Mouse (Mus musculus) liver, postnatal 0 days (tissue): ENCODE data around the gene Shank3. TPM values are rescaled to one million over a fixed set of nuclear protein-coding genes. Genes with fewer than 3 reads are reported as not detected.

Source experiments
- ATAC-seq: fragments of 200-750 bp; cut with Nextera tagmentation; 2 replicates; pipeline ENCODE4 v1.8.0; 2017; ENCODE audit warnings: mild to moderate bottlenecking, moderate library complexity
- DNase-seq: peaks from one replicate; pipeline ENCODE4 v3.0.0-alpha.2; 2016
- H3K27ac ChIP-seq: fragments of 300-500 bp; sonication (generic); 2 replicates; pipeline ENCODE4 v1.5.1; 2014; ENCODE audit warnings: antibody characterized with exemption, moderate library complexity, mild to moderate bottlenecking, low read depth
- H3K27me3 ChIP-seq: fragments of 300-500 bp; sonication (generic); 2 replicates; pipeline ENCODE4 v1.6.1; 2014; ENCODE audit warnings: low read length, control low read depth, mixed read lengths; ENCODE audit not compliant: insufficient read depth
- H3K36me3 ChIP-seq: fragments of 300-500 bp; sonication (generic); replicated peaks from 2 replicates; pipeline ENCODE4 v1.6.1; 2014; ENCODE audit warnings: mild to moderate bottlenecking, control low read depth, low read length, moderate library complexity, mixed read lengths; ENCODE audit not compliant: insufficient read depth
- H3K4me1 ChIP-seq: fragments of 300-500 bp; sonication (generic); 2 replicates; pipeline ENCODE4 v1.6.1; 2014; ENCODE audit warnings: antibody characterized with exemption, mild to moderate bottlenecking, control low read depth; ENCODE audit not compliant: insufficient read depth
- H3K4me2 ChIP-seq: fragments of 300-500 bp; sonication (generic); 2 replicates; pipeline ENCODE4 v1.6.1; 2014; ENCODE audit warnings: low read depth, mild to moderate bottlenecking, low read length, moderate library complexity, mixed read lengths
- H3K4me3 ChIP-seq: fragments of 300-500 bp; sonication (generic); 2 replicates; pipeline ENCODE4 v1.5.1; 2014; ENCODE audit warnings: low read depth, low read length
- H3K9ac ChIP-seq: fragments of 300-500 bp; sonication (generic); replicated peaks from 2 replicates; pipeline ENCODE4 v1.6.1; 2014; ENCODE audit warnings: mild to moderate bottlenecking, moderate library complexity
- H3K9me3 ChIP-seq: fragments of 300-500 bp; sonication (generic); 2 replicates; pipeline ENCODE4 v1.6.1; 2016; ENCODE audit warnings: mild to moderate bottlenecking, control low read depth, low read length, mixed read lengths
- CTCF ChIP-seq: sonication (generic); IDR thresholded peaks from 2 replicates; pipeline ENCODE4 v1.5.1; 2016; ENCODE audit warnings: antibody characterized with exemption, low read depth
- EP300 ChIP-seq: IDR thresholded peaks from 2 replicates; pipeline ENCODE4 v1.6.1; 2016; ENCODE audit warnings: antibody characterized with exemption, low read depth, mild to moderate bottlenecking
- WGBS: fragments of 180-500 bp; shearing (Covaris S2); extraction: QIAGEN DNeasy Blood & Tissue Kit; methylation state at CpG from one replicate; pipeline ENCODE4 v1.1.7; 2014; ENCODE audit not compliant: insufficient replicate concordance; 5-methylcytosine and 5-hydroxymethylcytosine counted together
- polyA plus RNA-seq: library from polyadenylated mRNA; unstranded; fragments of >200 nt; fragmentation: Nextera tagmentation; extraction: Ambion mirVana; gene quantifications from 2 replicates; pipeline ENCODE4 v1.2.1, GENCODE M21; 2015

The Shank3 gene
- polyA plus RNA-seq, 1 experiment from 2014 or later = 0.81 TPM

- TF ChIP-seq EP300 (no peak), CTCF (no peak)
- DNase-seq (no peak), ATAC-seq (no peak)
- WGBS = 76% methylated on average over 5 of the region's 5 CpGs
- Histone ChIP-seq H3K4me2 (no peak overlapping the region), H3K27ac (no peak overlapping the region), H3K9ac (no peak overlapping the region), H3K4me3 (no peak overlapping the region), H3K36me3 (no peaks in the 10 kb centered on the region), H3K9me3 (no peaks in the 10 kb centered on the region), H3K27me3 (no peaks in the 10 kb centered on the region), H3K4me1 (no peaks in the 10 kb centered on the region)
Observed at GRCm38 (mm10) chr15:89585101-89585500, 85.7 kb downstream of the Shank3 start.

- 74% methylated on average over 11 of the region's 11 CpGs for WGBS
- H3K4me3 ChIP-seq = no peak overlapping the region
- H3K27me3 ChIP-seq = no peaks in the 10 kb centered on the region
- TF ChIP-seq EP300 (no peak), CTCF (no peak)
- ATAC-seq (no peak), DNase-seq (no peak)
- no peaks in the 10 kb centered on the region for H3K36me3 ChIP-seq
- H3K4me2 ChIP-seq = no peak overlapping the region
- H3K4me1 ChIP-seq = no peaks in the 10 kb centered on the region
- no peak overlapping the region for H3K27ac ChIP-seq
- H3K9ac ChIP-seq = no peak overlapping the region
- no peaks in the 10 kb centered on the region for H3K9me3 ChIP-seq
Observed at GRCm38 (mm10) chr15:89585631-89586030, 86.2 kb downstream of the Shank3 start.

GRCm38 (mm10) chr15:89589146-89589545 is 89.7 kb downstream of the Shank3 start:
- no peak for DNase-seq
- Histone ChIP-seq H3K9ac (no peak overlapping the region), H3K4me3 (no peak overlapping the region), H3K27ac (no peak overlapping the region), H3K36me3 (no peaks in the 10 kb centered on the region), H3K27me3 (no peaks in the 10 kb centered on the region), H3K9me3 (no peaks in the 10 kb centered on the region), H3K4me2 (no peak overlapping the region), H3K4me1 (peaks cover 5% of the 10 kb centered on the region)
- 73% methylated on average over 5 of the region's 5 CpGs for WGBS
- no peak for ATAC-seq
- TF ChIP-seq EP300 (no peak), CTCF (no peak)

- H3K27ac ChIP-seq = no peak overlapping the region
- H3K36me3 ChIP-seq = no peaks in the 10 kb centered on the region
- no peaks in the 10 kb centered on the region for H3K9me3 ChIP-seq
- H3K4me2 ChIP-seq = peak overlapping the region; percentile 86
- DNase-seq (no peak), ATAC-seq (peak; percentile 37)
- peak overlapping the region; percentile 65 for H3K9ac ChIP-seq
- H3K4me1 ChIP-seq = peaks cover 5% of the 10 kb centered on the region
- 2% methylated on average over 30 of the region's 30 CpGs for WGBS
- H3K27me3 ChIP-seq = no peaks in the 10 kb centered on the region
- TF ChIP-seq EP300 = no peak
- no peak for TF ChIP-seq CTCF
- H3K4me3 ChIP-seq = peak overlapping the region; percentile 79
Observed at GRCm38 (mm10) chr15:89591317-89591716, 91.9 kb downstream of the Shank3 start.

- Histone ChIP-seq H3K9ac (peak within 1 kb of the TSS; percentile 65), H3K9me3 (no peaks in the 10 kb centered on the region), H3K4me2 (peak within 1 kb of the TSS; percentile 86), H3K36me3 (no peaks in the 10 kb centered on the region), H3K27ac (no peak within 1 kb of the TSS), H3K4me1 (peaks cover 5% of the 10 kb centered on the region), H3K27me3 (no peaks in the 10 kb centered on the region), H3K4me3 (peak within 1 kb of the TSS; percentile 79)
- ATAC-seq (peak; percentile 97), DNase-seq (peak; percentile 88)
- 0 out of 2 replicates have a peak, but pooled peaks have one; percentile 1 for TF ChIP-seq CTCF
- no peak for TF ChIP-seq EP300
- under 1% methylated on average over 32 of the region's 35 CpGs for WGBS
Observed at GRCm38 (mm10) chr15:89591723-89592455, 92.5 kb downstream of the Shank3 start, which contains the start of gene Rabl2. Gene Rabl2, minus strand, starts transcription at chr15:89591923.

GRCm38 (mm10) chr15:89592548-89592947 is 93.1 kb downstream of the Shank3 start:
- TF ChIP-seq EP300 = no peak
- no peak for TF ChIP-seq CTCF
- no peaks in the 10 kb centered on the region for H3K9me3 ChIP-seq
- DNase-seq (no peak), ATAC-seq (no peak)
- no peaks in the 10 kb centered on the region for H3K27me3 ChIP-seq
- peaks cover 5% of the 10 kb centered on the region for H3K4me1 ChIP-seq
- 54% methylated on average over 4 of the region's 4 CpGs for WGBS
- no peaks in the 10 kb centered on the region for H3K36me3 ChIP-seq
- no peak overlapping the region for H3K27ac ChIP-seq
- H3K4me2 ChIP-seq = no peak overlapping the region
- H3K4me3 ChIP-seq = no peak overlapping the region
- no peak overlapping the region for H3K9ac ChIP-seq
